Mouse (Mus musculus) bone marrow macrophage, adult 2 months (primary cell): ENCODE measurements around the gene Serpina3n. TPM values are rescaled to one million over a fixed set of nuclear protein-coding genes. Genes with fewer than 3 reads are reported as not detected.
"Not testable (repeated sequence)": the region's sequence is repeated elsewhere in the genome, so short reads cannot be mapped to it uniquely, and the experiment has no call there.

ENCODE experiments used
- H3K27ac ChIP-seq: 2 replicates; pipeline ENCODE4 v1.5.1; 2012; ENCODE audit warnings: low read depth, low read length; ENCODE audit not compliant: insufficient read depth
- H3K4me1 ChIP-seq: 2 replicates; pipeline ENCODE4 v1.6.1; 2012; ENCODE audit warnings: low read length; ENCODE audit not compliant: control insufficient read depth, insufficient read depth
- H3K4me3 ChIP-seq: 2 replicates; pipeline ENCODE4 v1.5.1; 2012; ENCODE audit warnings: mild to moderate bottlenecking, low read length, moderate library complexity; ENCODE audit not compliant: insufficient read depth
- CTCF ChIP-seq: IDR thresholded peaks from 2 replicates; pipeline ENCODE4 v1.5.1; 2012; ENCODE audit warnings: low read depth, mild to moderate bottlenecking, low read length, moderate library complexity
- POLR2A ChIP-seq: IDR thresholded peaks from 2 replicates; pipeline ENCODE4 v1.6.1; 2012; ENCODE audit warnings: mild to moderate bottlenecking, low read depth, low read length, borderline replicate concordance
- polyA plus RNA-seq: library from polyadenylated mRNA; stranded (reverse); fragments of >200 nt; gene quantifications from 2 replicates; pipeline ENCODE4 v1.2.4, GENCODE M21; 2012; ENCODE audit not compliant: missing spikeins, insufficient read depth, insufficient read length

Gene Serpina3n
- not detected in 2 replicates for polyA plus RNA-seq

DNA sequence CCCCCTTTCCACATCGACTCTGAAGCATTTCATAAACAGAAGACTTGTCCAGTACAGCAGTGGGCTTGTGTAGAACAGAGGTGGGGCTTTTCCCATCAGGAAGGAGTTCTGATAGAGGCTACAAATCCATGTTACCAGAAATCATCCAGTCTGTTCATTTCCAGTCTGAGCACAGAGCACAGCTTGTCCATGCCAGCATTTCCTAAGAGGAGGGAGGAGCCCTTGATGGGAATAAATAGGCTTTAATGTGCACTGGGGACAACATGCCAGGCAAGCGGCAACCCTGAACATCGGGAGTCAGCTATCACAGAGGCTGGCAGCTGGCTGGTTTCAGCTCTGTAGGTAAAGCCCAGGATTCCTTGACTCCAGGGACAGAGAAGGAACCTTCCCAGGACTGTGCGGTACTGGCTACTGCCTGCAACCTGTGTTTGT lies at the start of gene Serpina3n:
Serpina3n (plus strand) TSS at position 276 of the 432 bp plus-strand sequence.
- Histone ChIP-seq H3K4me1 (no peaks in the 10 kb centered on the region; the same call in none of the 2 replicates), H3K27ac (no peak within 1 kb of the TSS), H3K4me3 (no peak within 1 kb of the TSS)
- TF ChIP-seq POLR2A (no peak), CTCF (no peak)

DNA sequence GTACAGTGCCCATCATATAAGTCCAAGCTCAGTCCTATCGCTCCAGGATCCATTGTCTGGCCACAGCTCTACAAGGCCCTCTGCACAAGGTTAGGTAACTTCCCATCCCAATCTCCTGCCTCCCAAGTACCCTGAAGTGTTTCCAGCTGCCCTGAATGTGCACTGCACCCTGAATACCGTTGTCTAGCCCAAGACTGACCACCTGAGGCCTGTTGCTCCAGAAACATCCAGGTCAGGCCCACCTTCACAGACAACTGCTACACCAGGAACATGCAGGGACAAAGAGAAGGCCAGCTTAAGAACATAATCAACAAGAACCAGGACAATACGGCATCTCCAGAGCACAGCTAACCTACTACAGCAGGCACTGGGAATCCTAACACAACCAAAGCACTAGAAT lies 36.5 kb upstream of the Serpina3n start:
- Histone ChIP-seq H3K4me3 (no peak overlapping the region), H3K27ac (no peak overlapping the region)
- TF ChIP-seq POLR2A (no peak), CTCF (no peak)

DNA sequence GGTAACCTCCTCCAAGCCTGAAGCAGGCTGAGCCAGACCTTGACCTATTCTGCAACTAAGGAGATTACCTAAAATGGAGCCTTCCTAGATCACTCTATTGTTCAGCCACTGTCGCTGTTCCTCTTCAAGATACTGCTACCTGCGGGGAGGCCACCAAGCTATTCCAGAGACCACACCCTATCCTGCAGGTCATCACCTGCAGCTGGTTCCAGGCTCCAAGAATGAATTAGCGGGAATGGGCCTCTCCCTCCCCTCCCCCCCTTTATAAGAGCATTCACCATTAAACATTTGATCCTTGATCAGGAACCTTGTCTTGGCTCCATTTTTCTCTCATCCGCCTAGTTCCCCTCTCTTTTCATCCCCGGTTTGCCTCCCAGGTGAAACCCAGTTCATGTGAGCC lies 29.4 kb upstream of the Serpina3n start:
- not testable (repeated sequence) for H3K4me1 ChIP-seq, H3K27ac ChIP-seq, H3K4me3 ChIP-seq

More for the DNA sequence above, 36.5 kb upstream of the Serpina3n start:
- H3K4me1 ChIP-seq, result no peaks in the 10 kb centered on the region

DNA sequence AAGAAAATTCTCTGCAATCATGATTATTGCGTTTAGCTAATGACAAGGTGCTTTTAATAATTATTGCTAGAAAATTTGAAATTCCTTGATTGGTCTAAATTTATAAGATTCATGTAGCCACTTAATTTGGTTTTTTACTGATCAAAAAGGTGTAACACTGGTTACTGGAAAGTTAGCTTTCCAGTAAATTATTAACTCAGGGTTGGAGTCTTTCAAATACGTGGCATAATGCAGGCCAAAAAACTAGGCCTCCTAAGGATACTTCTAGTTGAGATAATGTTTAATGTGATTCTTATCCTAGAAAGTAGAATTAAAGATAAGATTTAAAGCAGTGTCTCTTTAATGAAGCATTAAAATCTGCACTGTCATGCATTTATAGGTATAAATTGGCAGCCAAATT lies 28.2 kb upstream of the Serpina3n start:
- not testable (repeated sequence) for H3K27ac ChIP-seq, H3K4me3 ChIP-seq, H3K4me1 ChIP-seq

DNA sequence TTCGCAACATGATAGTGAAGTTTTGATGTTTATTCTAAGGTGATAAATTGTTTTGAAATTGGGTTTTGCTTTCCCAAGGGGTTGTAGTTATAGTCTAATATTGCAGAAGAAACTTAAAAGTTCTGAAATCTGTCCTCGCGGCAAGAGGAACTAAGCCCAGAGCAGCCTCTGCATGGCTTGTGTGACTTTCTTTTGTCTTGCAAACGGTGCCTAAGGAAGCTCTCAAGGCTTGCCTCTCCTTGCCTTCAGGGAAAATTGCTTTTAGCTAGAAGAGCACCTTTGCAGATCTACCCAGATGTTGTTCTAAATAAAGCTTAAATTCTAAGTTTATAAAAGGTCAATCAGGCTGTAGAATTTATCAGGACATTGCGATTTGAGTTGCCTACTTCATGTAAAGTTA lies 27.7 kb upstream of the Serpina3n start:
- not testable (repeated sequence) for H3K27ac ChIP-seq, H3K4me3 ChIP-seq, H3K4me1 ChIP-seq

DNA sequence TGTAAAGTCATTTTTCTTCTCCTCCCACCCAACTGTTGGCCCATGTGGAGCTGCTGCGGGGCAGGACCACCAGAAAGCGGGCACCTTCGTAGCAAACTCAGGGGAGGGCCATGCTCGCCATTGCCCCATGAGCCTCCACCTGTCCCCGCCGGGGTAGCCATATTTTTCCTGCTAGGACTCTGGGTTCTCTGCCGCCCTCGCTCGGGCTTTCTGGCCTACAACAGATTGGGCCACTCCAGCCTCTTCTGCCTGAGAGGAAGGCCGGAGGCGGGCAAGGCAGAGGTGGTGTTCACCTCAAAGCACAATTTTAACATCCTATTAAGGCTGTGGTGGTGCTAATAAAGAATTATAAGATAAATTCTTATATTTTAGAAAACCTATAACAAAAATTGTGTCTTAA lies 26.7 kb upstream of the Serpina3n start:
- no peak for TF ChIP-seq CTCF
- TF ChIP-seq POLR2A, result no peak
- no peaks in the 10 kb centered on the region for H3K4me1 ChIP-seq
- no peak overlapping the region for H3K4me3 ChIP-seq
- no peak overlapping the region for H3K27ac ChIP-seq

DNA sequence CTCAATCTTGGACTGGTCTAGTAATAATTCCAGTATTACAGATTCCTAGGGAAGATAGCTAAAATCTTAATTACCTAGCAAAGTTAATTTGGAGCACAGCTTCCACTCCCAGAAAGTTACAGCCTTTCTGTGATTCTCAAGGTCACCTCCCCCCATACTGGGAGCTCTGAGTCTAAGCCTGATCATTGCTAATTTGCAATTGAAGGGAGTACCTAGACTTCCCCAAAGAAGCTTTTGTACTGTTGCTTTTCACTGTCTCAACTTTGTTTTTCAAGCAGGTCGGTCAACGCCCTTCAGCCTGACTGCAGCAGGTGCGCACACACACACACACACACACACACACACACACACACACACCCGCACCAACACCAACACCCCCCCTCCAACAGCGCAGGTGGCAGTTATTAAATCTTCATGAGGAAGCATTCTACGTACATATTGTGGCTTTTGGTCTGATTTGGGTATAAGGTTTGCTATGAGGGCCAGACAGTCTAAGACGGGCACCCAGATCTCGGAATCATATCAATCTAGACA lies 25.4 kb upstream of the Serpina3n start:
- H3K4me3 ChIP-seq, H3K4me1 ChIP-seq, H3K27ac ChIP-seq: not testable (repeated sequence)

DNA sequence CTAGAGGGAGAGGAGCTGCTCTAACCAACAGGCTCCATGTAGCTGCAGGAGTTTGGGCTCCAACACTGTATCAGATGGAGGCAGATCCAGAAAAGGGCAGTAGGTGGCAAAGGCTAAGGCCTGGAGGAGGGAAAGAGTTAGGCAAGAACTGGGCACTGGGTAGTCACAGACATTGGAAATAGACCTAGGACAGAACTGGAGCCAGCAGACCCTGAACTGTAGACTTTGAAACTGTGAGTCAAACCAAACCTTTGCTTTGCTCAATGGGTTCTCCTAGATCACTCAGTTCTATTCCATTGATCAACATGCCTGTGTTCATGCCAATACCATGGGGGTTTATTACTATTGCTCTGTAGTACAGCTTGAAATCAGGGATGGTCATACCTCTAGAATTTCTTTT lies 20.5 kb upstream of the Serpina3n start:
- H3K27ac ChIP-seq, result not testable (repeated sequence)

DNA sequence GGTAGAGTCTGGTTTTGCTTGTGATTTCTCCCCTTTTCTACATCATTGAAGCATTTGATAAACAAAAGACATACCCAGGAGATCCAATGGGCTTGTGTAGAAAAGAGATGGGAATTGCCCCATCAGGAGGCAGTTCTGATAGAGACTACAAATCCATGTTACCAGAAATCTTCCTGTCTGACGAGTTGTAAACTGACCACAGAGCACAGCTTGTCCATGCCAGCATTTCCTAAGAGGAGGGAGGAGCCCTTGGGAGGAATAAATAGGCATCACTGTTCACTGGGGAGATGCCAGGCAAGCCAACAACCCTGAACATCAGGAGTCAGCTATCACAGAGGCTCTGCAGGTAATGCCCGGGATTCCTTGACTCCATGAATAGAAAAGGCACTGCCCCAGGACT lies 19.7 kb upstream of the Serpina3n start:
- H3K4me3 ChIP-seq, H3K27ac ChIP-seq, H3K4me1 ChIP-seq: not testable (repeated sequence)

More for the DNA sequence above, 20.5 kb upstream of the Serpina3n start:
- H3K4me3 ChIP-seq, H3K4me1 ChIP-seq: not testable (repeated sequence)

DNA sequence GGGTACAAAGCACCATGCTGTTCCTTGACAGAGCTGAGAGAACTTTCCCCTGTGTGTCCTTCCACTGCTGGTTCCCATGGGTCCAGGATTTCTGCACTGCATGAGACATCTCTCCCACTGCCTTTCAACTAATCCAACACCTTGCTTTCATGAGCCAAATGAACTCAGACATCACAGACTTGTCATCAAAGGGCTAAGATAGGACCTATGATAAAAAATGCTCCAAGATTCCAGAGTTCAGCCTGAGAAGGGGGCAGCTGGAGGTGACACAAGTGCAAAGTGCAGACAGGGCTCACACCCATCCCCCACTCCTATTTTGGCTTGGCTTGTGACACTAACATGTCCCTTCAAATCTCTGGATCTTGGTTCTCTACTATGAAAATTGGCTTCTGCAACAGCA lies 18.1 kb upstream of the Serpina3n start:
- no peak for TF ChIP-seq CTCF
- TF ChIP-seq POLR2A, result no peak
- Histone ChIP-seq H3K4me1 (peaks cover 4% of the 10 kb centered on the region), H3K27ac (no peak overlapping the region), H3K4me3 (no peak overlapping the region)

DNA sequence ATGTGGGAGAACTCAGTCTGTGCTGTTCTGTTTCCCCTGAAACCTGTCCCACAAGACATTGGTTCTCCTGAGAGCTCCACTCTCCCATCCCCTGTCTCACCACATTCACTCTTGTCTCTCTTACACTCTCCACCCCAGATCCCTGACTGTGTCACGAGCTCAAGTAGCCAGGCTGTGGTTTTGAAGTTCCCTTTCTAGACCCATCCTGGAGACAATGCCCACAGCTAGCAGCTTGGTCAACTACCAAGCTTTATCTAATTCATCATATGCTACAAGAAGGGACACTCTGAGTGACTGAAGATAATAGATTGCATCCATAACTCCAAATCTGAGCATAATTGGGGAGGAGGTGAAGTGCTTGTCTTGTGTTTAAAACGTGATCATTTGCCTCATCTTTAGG lies 15.5 kb upstream of the Serpina3n start:
- H3K4me1 ChIP-seq, H3K27ac ChIP-seq, H3K4me3 ChIP-seq: not testable (repeated sequence)

DNA sequence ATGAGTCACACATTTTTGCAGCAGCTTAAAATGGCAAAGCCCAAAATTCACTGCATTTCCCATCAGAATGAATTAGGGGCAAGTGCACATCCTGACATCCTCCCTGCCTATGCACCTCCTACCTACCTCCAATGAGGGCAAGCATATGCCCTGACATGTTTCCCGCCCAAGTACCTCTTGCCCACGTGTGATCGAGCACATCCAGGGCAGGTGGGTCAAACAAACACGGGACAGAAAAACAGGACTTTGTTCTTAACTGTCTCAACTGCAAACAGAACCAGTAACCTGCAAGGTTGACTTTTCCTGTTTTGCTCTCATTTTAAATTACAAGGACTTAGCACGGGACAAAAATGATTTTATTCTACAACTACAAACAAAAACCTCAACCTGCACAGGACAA lies 2.6 kb upstream of the Serpina3n start:
- Histone ChIP-seq H3K4me3 (no peak overlapping the region), H3K4me1 (no peaks in the 10 kb centered on the region; the same call in none of the 2 replicates), H3K27ac (no peak overlapping the region)
- no peak for TF ChIP-seq CTCF
- TF ChIP-seq POLR2A, result no peak
